Mouse (Mus musculus) G1E (cell line): ENCODE results near the gene Nfatc2.

ENCODE experiments used
- CTCF ChIP-seq: IDR thresholded peaks from 2 replicates; pipeline ENCODE4 v1.5.1; 2012; ENCODE audit warnings: low read depth, low read length, inconsistent platforms, mixed read lengths
- GATA1 ChIP-seq: IDR thresholded peaks from 2 replicates; pipeline ENCODE4 v1.6.1; 2012; ENCODE audit warnings: borderline replicate concordance, low read length, inconsistent platforms, mixed read lengths
- TAL1 ChIP-seq: conservative IDR thresholded peaks from 2 replicates; pipeline ENCODE4 v1.6.1; 2012; ENCODE audit warnings: low read depth, low read length, inconsistent platforms, mixed read lengths

- TF ChIP-seq CTCF (no peak), TAL1 (no peak), GATA1 (no peak)
Measured at GRCm38 (mm10) chr2:168500750-168501149, 100.7 kb downstream of the Nfatc2 start.
